Mouse (Mus musculus) MEL (cell line): ENCODE results near the gene Lrrc7. TPM values are rescaled to one million over a fixed set of nuclear protein-coding genes. Genes with fewer than 3 reads are reported as not detected.

Source experiments
- DNase-seq: peaks from one replicate; pipeline ENCODE4 v3.0.0; 2011; ENCODE audit warnings: low read depth, low spot score
- H3K27ac ChIP-seq: 2 replicates; pipeline ENCODE4 v1.5.1; 2012; ENCODE audit warnings: low read depth, mild to moderate bottlenecking, control low read depth, low read length, moderate library complexity; ENCODE audit not compliant: control insufficient read depth
- H3K27me3 ChIP-seq, 2 experiments: fragments of 150-350 bp in 1 of 2; sonication (generic) in 1 of 2; 2 replicates each; pipeline ENCODE4 v1.6.1; 2012; ENCODE audit warnings: low read length in 2 of 2, mild to moderate bottlenecking in 2 of 2, improper control_type of control experiment in 1 of 2, moderate library complexity in 1 of 2; ENCODE audit not compliant: insufficient read depth in 2 of 2, control insufficient read depth in 1 of 2
- H3K36me3 ChIP-seq, 2 experiments: 2 replicates each; pipeline ENCODE4 v1.6.1; 2012 to 2014; ENCODE audit warnings: low read length in 2 of 2, improper control_type of control experiment in 1 of 2, inconsistent platforms in 1 of 2, mild to moderate bottlenecking in 1 of 2; ENCODE audit not compliant: insufficient read depth in 2 of 2, control insufficient read depth in 1 of 2
- H3K4me1 ChIP-seq, 2 experiments: fragments of 150-350 bp in 1 of 2; sonication (generic) in 1 of 2; 2 replicates each; pipeline ENCODE4 v1.6.1; 2012; ENCODE audit warnings: low read length in 2 of 2, improper control_type of control experiment in 1 of 2, mild to moderate bottlenecking in 1 of 2; ENCODE audit not compliant: insufficient read depth in 2 of 2, control insufficient read depth in 1 of 2
- H3K4me3 ChIP-seq, 2 experiments: fragments of 150-350 bp in 1 of 2; sonication (generic) in 1 of 2; 2 replicates each; pipeline ENCODE4 v1.5.1; 2012; ENCODE audit warnings: low read depth in 2 of 2, low read length in 2 of 2, mild to moderate bottlenecking in 2 of 2, moderate library complexity in 2 of 2, control low read depth in 1 of 2, improper control_type of control experiment in 1 of 2; ENCODE audit not compliant: control insufficient read depth in 1 of 2, insufficient read depth in 1 of 2
- H3K79me2 ChIP-seq: 2 replicates; pipeline ENCODE4 v1.6.1; 2012; ENCODE audit warnings: mild to moderate bottlenecking, low read length, moderate library complexity; ENCODE audit not compliant: control insufficient read depth, poor library complexity, insufficient read depth
- H3K9ac ChIP-seq: 2 replicates; pipeline ENCODE4 v1.6.1; 2012; ENCODE audit warnings: low read depth, mild to moderate bottlenecking, control low read depth, low read length, moderate library complexity; ENCODE audit not compliant: control insufficient read depth, poor library complexity, severe bottlenecking
- H3K9me3 ChIP-seq: fragments of 150-350 bp; sonication (generic); replicated peaks from 2 replicates; pipeline ENCODE4 v1.6.1; 2012; ENCODE audit warnings: mild to moderate bottlenecking, low read length, improper control_type of control experiment, moderate library complexity; ENCODE audit not compliant: insufficient read depth
- BHLHE40 ChIP-seq: IDR thresholded peaks from 2 replicates; pipeline ENCODE4 v1.6.1; 2012; ENCODE audit warnings: low read depth, mild to moderate bottlenecking, inconsistent platforms, low read length, improper control_type of control experiment, borderline replicate concordance
- CHD1 ChIP-seq: IDR thresholded peaks from 2 replicates; pipeline ENCODE4 v1.6.1; 2012; ENCODE audit warnings: low read depth, mild to moderate bottlenecking, inconsistent platforms, low read length, improper control_type of control experiment
- CHD2 ChIP-seq: IDR thresholded peaks from 2 replicates; pipeline ENCODE4 v1.6.1; 2011; ENCODE audit warnings: low read length, improper control_type of control experiment
- E2F4 ChIP-seq: IDR thresholded peaks from 2 replicates; pipeline ENCODE4 v1.6.1; 2011; ENCODE audit warnings: low read depth, low read length, improper control_type of control experiment, borderline replicate concordance
- EP300 ChIP-seq, 2 experiments: IDR thresholded peaks; 2 replicates each; pipeline ENCODE4 v1.6.1; 2011; ENCODE audit warnings: improper control_type of control experiment in 2 of 2, low read length in 2 of 2, low read depth in 1 of 2, mild to moderate bottlenecking in 1 of 2
- ETS1 ChIP-seq: IDR thresholded peaks from 2 replicates; pipeline ENCODE4 v1.6.1; 2012; ENCODE audit warnings: low read depth, mild to moderate bottlenecking, inconsistent platforms, low read length, improper control_type of control experiment, moderate library complexity
- GABPA ChIP-seq: IDR thresholded peaks from 2 replicates; pipeline ENCODE4 v1.6.1; 2012; ENCODE audit warnings: low read depth, mild to moderate bottlenecking, inconsistent platforms, low read length, improper control_type of control experiment, moderate library complexity
- GATA1 ChIP-seq: IDR thresholded peaks from 2 replicates; pipeline ENCODE4 v1.6.1; 2011; ENCODE audit warnings: low read depth, low read length, improper control_type of control experiment
- JUND ChIP-seq: IDR thresholded peaks from 2 replicates; pipeline ENCODE4 v1.6.1; 2011; ENCODE audit warnings: low read depth, mild to moderate bottlenecking, improper control_type of control experiment, low read length
- MAX ChIP-seq: IDR thresholded peaks from 2 replicates; pipeline ENCODE4 v1.6.1; 2011; ENCODE audit warnings: low read length, improper control_type of control experiment
- MAZ ChIP-seq: IDR thresholded peaks from 2 replicates; pipeline ENCODE4 v1.6.1; 2012; ENCODE audit warnings: low read depth, mild to moderate bottlenecking, inconsistent platforms, low read length, improper control_type of control experiment
- MXI1 ChIP-seq: IDR thresholded peaks from 2 replicates; pipeline ENCODE4 v1.6.1; 2011; ENCODE audit warnings: mild to moderate bottlenecking, low read depth, low read length, improper control_type of control experiment
- MYC ChIP-seq: IDR thresholded peaks from 2 replicates; pipeline ENCODE4 v1.6.1; 2011; ENCODE audit warnings: low read depth, mild to moderate bottlenecking, low read length, improper control_type of control experiment, moderate library complexity
- NELFE ChIP-seq: IDR thresholded peaks from 2 replicates; pipeline ENCODE4 v1.6.1; 2011; ENCODE audit warnings: low read depth, low read length, improper control_type of control experiment
- NRF1 ChIP-seq: IDR thresholded peaks from 2 replicates; pipeline ENCODE4 v1.6.1; 2014; ENCODE audit warnings: low read depth, mild to moderate bottlenecking, inconsistent platforms, low read length, improper control_type of control experiment, moderate library complexity; ENCODE audit not compliant: poor library complexity, insufficient read depth, severe bottlenecking
- POLR2A ChIP-seq, 2 experiments: IDR thresholded peaks; 2 replicates each; pipeline ENCODE4 v1.6.1; 2011 to 2012; ENCODE audit warnings: low read length in 2 of 2, mild to moderate bottlenecking in 2 of 2, control low read depth in 1 of 2, improper control_type of control experiment in 1 of 2, low read depth in 1 of 2, moderate library complexity in 1 of 2; ENCODE audit not compliant: control insufficient read depth in 1 of 2, insufficient read depth in 1 of 2, poor library complexity in 1 of 2
- POLR2AphosphoS2 ChIP-seq: IDR thresholded peaks from 2 replicates; pipeline ENCODE4 v1.6.1; 2011; ENCODE audit warnings: low read length, improper control_type of control experiment
- RAD21 ChIP-seq: IDR thresholded peaks from 2 replicates; pipeline ENCODE4 v1.6.1; 2011; ENCODE audit warnings: mild to moderate bottlenecking, low read depth, low read length, improper control_type of control experiment
- RCOR1 ChIP-seq: IDR thresholded peaks from 2 replicates; pipeline ENCODE4 v1.6.1; 2012; ENCODE audit warnings: low read depth, mild to moderate bottlenecking, inconsistent platforms, low read length, improper control_type of control experiment
- SIN3A ChIP-seq: IDR thresholded peaks from 2 replicates; pipeline ENCODE4 v1.6.1; 2012; ENCODE audit warnings: low read length, improper control_type of control experiment, inconsistent platforms
- TBP ChIP-seq: IDR thresholded peaks from 2 replicates; pipeline ENCODE4 v1.8.0; 2011; ENCODE audit warnings: low read depth, low read length, improper control_type of control experiment
- TCF12 ChIP-seq: IDR thresholded peaks from 2 replicates; pipeline ENCODE4 v1.6.1; 2014; ENCODE audit warnings: low read depth, mild to moderate bottlenecking, inconsistent platforms, low read length, improper control_type of control experiment, moderate library complexity
- UBTF ChIP-seq: IDR thresholded peaks from 2 replicates; pipeline ENCODE4 v1.6.1; 2012; ENCODE audit warnings: low read depth, mild to moderate bottlenecking, inconsistent platforms, low read length, improper control_type of control experiment, moderate library complexity, borderline replicate concordance; ENCODE audit not compliant: insufficient read depth
- USF1 ChIP-seq: IDR thresholded peaks from 2 replicates; pipeline ENCODE4 v1.6.1; 2014; ENCODE audit warnings: low read depth, mild to moderate bottlenecking, inconsistent platforms, low read length, improper control_type of control experiment, moderate library complexity
- ZC3H11A ChIP-seq: IDR thresholded peaks from 2 replicates; pipeline ENCODE4 v1.6.1; 2012; ENCODE audit warnings: low read depth, mild to moderate bottlenecking, inconsistent platforms, low read length, improper control_type of control experiment
- ZNF384 ChIP-seq: IDR thresholded peaks from 2 replicates; pipeline ENCODE4 v1.6.1; 2012; ENCODE audit warnings: low read depth, mild to moderate bottlenecking, inconsistent platforms, low read length, improper control_type of control experiment
- polyA plus RNA-seq, 2 experiments: library from polyadenylated mRNA; stranded (reverse) in 1 of 2; unstranded in 1 of 2; fragments of >175 nt in 1 of 2; fragments of >200 nt in 1 of 2; gene quantifications; 2 replicates each; pipeline versions ENCODE4 v1.2.1 to v1.2.4; 2012; ENCODE audit warnings: low replicate concordance in 2 of 2, low read depth in 1 of 2; ENCODE audit not compliant: insufficient read length in 2 of 2, insufficient read depth in 1 of 2, missing spikeins in 1 of 2
- total RNA-seq: library from RNA; depleted of rRNA; stranded (reverse); fragments of 300-350 nt; gene quantifications from 2 replicates; pipeline ENCODE4 v1.2.3, GENCODE M21; 2012

Gene Lrrc7
- total and polyA plus RNA-seq, 3 experiments: not detected

GRCm38 (mm10) chr3:158391534-158391933 is 170.5 kb downstream of the Lrrc7 start:
- no peak overlapping the region for H3K4me3 ChIP-seq
- DNase-seq: no peak
- TF ChIP-seq UBTF: no peak
- TF ChIP-seq EP300 (IDR thresholded peaks at IDR 0.05; ENCODE audit: low read depth in 1 of 2, low read length in 2 of 2): no peak
- no peak for TF ChIP-seq ETS1
- TF ChIP-seq MAZ: no peak
- TF ChIP-seq POLR2AphosphoS2: no peak
- TF ChIP-seq RCOR1: no peak
- no peak for TF ChIP-seq TCF12
- TF ChIP-seq MAX: no peak
- TF ChIP-seq NELFE: no peak
- no peak for TF ChIP-seq CHD2
- TF ChIP-seq USF1: no peak
- TF ChIP-seq MXI1: no peak
- TF ChIP-seq, all 39 proteins: peak for 0
- no peak overlapping the region for H3K9ac ChIP-seq
- no peaks in the 10 kb centered on the region for H3K27me3 ChIP-seq
- no peak overlapping the region for H3K27ac ChIP-seq
- H3K9me3 ChIP-seq: no peaks in the 10 kb centered on the region
- H3K79me2 ChIP-seq: no peaks in the 10 kb centered on the region
- H3K4me1 ChIP-seq: no peaks in the 10 kb centered on the region
- no peaks in the 10 kb centered on the region for H3K36me3 ChIP-seq

DNA sequence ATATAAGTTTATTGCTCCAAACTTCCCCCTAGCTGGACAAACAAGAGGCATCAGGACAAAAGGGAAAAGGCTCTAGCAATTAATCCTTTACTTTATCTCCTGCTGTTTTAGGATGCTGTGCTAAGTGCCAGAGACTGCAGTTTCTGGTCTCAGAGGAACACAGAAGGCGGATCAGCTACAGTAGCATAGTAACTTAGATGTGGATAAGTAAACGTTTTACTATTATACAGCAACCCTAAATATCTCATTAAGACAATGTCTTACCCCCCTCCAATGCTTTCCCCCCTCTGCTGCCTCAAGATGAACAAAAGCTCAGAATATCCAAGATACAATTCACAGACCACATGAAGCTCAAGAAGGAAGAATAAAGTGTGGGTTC is 174.0 kb downstream of the Lrrc7 start:
- no peak overlapping the region for H3K27ac ChIP-seq
- H3K27me3 ChIP-seq: no peaks in the 10 kb centered on the region
- H3K9ac ChIP-seq: no peak overlapping the region
- H3K79me2 ChIP-seq: no peaks in the 10 kb centered on the region
- no peak for DNase-seq
- no peak overlapping the region for H3K4me3 ChIP-seq
- no peaks in the 10 kb centered on the region for H3K4me1 ChIP-seq
- no peaks in the 10 kb centered on the region for H3K9me3 ChIP-seq
- TF ChIP-seq ZNF384 (no peak), BHLHE40 (no peak), CHD1 (no peak), SIN3A (no peak), RAD21 (no peak), MAZ (no peak), POLR2A (IDR thresholded peaks at IDR 0.05; ENCODE audit: control insufficient read depth in 1 of 2, insufficient read depth in 1 of 2, low read depth in 1 of 2, low read length in 2 of 2, poor library complexity in 1 of 2) (no peak), JUND (no peak), TCF12 (no peak), GABPA (no peak), MYC (no peak), ZC3H11A (no peak), NRF1 (no peak), NELFE (no peak), E2F4 (no peak), TBP (no peak), GATA1 (no peak)
- TF ChIP-seq, all 39 proteins: peak for 0
- no peaks in the 10 kb centered on the region for H3K36me3 ChIP-seq
